Mouse (Mus musculus): Measurements from ENCODE around the gene Oas1f. TPM values are rescaled to one million over a fixed set of nuclear protein-coding genes. Genes with fewer than 3 reads are reported as not detected.
"Not testable (repeated sequence)": the region's sequence is repeated elsewhere in the genome, so short reads cannot be mapped to it uniquely, and the experiment has no call there.

The Oas1f gene
- polyA plus RNA-seq, 1 experiment from 2014 or later = not detected

GRCm38 (mm10) chr5:120898726-120899125, 51.6 kb downstream of the Oas1f start:
- H3K27me3 ChIP-seq (ENCODE audit: insufficient read depth, poor library complexity, severe bottlenecking) = no peaks in the 10 kb centered on the region
- no peak for DNase-seq (ENCODE audit: low spot score)
- H3K4me3 ChIP-seq = no peak overlapping the region
- H3K9me3 ChIP-seq = no peaks in the 10 kb centered on the region
- H3K4me1 ChIP-seq (replicated peaks) = no peaks in the 10 kb centered on the region
- H3K27ac ChIP-seq = no peak overlapping the region
- H3K36me3 ChIP-seq = no peaks in the 10 kb centered on the region

DNA sequence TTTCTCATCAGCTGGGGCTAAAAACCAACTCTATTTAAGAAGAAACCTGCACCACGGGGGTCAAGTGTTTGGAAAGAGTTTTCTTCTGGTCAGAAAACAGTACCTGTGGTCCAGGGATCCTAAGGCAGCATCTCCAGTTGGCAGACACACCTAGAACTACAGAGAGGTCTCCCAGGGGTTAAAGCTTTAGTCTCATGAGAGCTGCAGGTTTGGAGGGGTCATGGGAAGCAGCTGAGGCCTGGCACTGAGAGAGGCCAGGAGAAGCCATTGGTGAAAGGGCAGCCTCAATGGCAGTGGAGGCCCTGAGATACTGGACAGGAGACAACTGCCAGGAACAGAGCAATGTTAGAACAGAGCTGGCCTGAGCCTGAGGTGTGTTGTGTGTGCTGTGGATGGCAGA, 53.5 kb downstream of the Oas1f start:
- 60% methylated on average over 1 of the region's 1 CpGs for WGBS
- no peaks in the 10 kb centered on the region for H3K27me3 ChIP-seq (ENCODE audit: insufficient read depth, poor library complexity, severe bottlenecking)
- no peak overlapping the region for H3K27ac ChIP-seq
- DNase-seq (ENCODE audit: low spot score) = no peak
- H3K4me1 ChIP-seq (replicated peaks) = no peaks in the 10 kb centered on the region
- H3K36me3 ChIP-seq = no peaks in the 10 kb centered on the region
- H3K4me3 ChIP-seq = no peak overlapping the region
- H3K9me3 ChIP-seq = no peaks in the 10 kb centered on the region

DNA sequence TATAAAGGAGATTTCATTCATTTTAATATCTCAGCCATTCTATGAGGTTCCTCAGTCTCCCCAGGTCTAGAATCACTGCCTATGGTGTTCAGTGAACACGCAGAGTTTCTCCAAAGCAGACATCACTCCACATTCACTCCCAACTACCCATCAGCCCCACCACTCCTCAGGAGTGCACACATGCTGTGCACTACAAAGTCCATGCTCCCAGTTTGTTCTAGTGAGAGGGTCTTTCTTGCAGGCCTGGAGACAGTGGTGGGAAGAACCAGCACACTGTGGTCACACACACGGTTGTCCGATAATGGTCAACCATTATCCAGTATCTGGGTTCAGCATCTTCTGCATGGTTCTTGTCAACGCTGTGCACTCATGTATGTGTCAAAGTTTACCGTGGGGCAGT, 54.9 kb downstream of the Oas1f start:
- H3K4me3 ChIP-seq = no peak overlapping the region
- no peaks in the 10 kb centered on the region for H3K9me3 ChIP-seq
- no peaks in the 10 kb centered on the region for H3K4me1 ChIP-seq (replicated peaks)
- H3K36me3 ChIP-seq = no peaks in the 10 kb centered on the region
- no peaks in the 10 kb centered on the region for H3K27me3 ChIP-seq (ENCODE audit: insufficient read depth, poor library complexity, severe bottlenecking)
- no peak for DNase-seq (ENCODE audit: low spot score)
- WGBS = 95% methylated on average over 5 of the region's 5 CpGs
- no peak overlapping the region for H3K27ac ChIP-seq

DNA sequence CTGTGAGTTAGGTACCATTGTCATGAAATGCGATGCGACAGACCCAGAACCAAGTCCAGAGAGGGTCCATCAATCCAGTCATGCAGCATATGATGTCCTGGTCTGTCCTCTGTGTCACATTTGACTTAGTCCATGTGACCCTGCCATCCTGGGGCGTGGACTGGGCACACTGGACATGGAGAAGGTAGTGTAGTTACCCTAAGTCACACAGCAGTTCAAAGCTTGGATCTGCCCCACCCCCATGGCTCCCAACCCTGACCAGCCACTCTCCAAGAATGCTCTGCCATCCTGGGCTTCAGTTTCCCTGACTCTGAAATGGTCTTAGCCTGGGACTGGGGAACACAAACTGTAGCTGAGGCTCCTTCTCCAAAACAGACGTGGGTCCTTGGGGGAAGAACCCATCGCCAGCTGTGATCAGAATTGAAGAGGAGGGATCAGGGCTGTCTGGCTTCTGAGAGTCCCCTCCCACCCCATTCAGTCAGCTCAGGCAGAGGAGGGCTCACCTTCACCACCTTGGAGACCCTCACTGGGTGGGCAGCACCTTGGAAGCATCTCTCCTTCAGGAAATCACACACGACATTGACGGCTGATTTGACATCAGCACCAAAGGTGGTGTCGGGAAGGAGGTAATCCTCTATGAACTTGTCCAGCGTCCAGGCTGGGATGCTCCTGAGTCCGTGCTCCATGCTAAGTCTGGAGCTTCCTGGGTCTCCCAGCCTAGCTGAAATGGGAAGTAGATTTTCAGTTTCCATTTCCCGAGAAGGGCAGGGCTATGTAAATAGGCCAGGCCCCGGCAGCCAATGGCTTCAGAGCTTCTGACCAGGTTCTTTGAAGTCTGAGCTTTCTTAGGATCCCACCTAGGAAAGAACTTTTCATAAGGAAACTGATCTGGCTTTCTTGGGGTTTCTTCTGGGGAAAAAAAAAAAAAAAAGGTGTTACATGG, 59.9 kb downstream of the Oas1f start, which contains the start of gene Oas1a:
Gene Oas1a, minus strand, starts transcription at position 731 of the 943 bp plus-strand sequence.
- H3K36me3 ChIP-seq; H3K9me3 ChIP-seq; H3K27ac ChIP-seq; H3K27me3 ChIP-seq (ENCODE audit: insufficient read depth, poor library complexity, severe bottlenecking); H3K4me3 ChIP-seq; H3K4me1 ChIP-seq (replicated peaks); DNase-seq (ENCODE audit: low spot score): not testable (repeated sequence)
- WGBS = 33% methylated on average over 9 of the region's 12 CpGs

Other genes starting within 250 kb of the Oas1f start
- 19.0 and 19.6 TPM in 2 replicates for gene Rita1, start 234.8 kb upstream of the Oas1f start, polyA plus RNA-seq (2016; fragmentation: Nextera tagmentation; extraction: Ambion mirVana)
- 62.2 and 64.7 TPM in 2 replicates for gene Ddx54, start 234.6 kb upstream of the Oas1f start, polyA plus RNA-seq (2016; fragmentation: Nextera tagmentation; extraction: Ambion mirVana)
- 0.85 TPM in 1 of 2 replicates, not detected in the other for gene Cfap73, start 213.1 kb upstream of the Oas1f start, polyA plus RNA-seq (2016; fragmentation: Nextera tagmentation; extraction: Ambion mirVana)
- gene Rasal1, start 198.6 kb upstream of the Oas1f start, polyA plus RNA-seq (2016; fragmentation: Nextera tagmentation; extraction: Ambion mirVana) = 0.13 and 0.15 TPM in 2 replicates
- 1.7 and 5.8 TPM in 2 replicates for gene Dtx1, start 135.4 kb upstream of the Oas1f start, polyA plus RNA-seq (2016; fragmentation: Nextera tagmentation; extraction: Ambion mirVana)
- 0.06 and 0.10 TPM in 2 replicates for gene Oas2, start 97.5 kb upstream of the Oas1f start, polyA plus RNA-seq (2016; fragmentation: Nextera tagmentation; extraction: Ambion mirVana)
- gene Oas3, start 69.7 kb upstream of the Oas1f start, polyA plus RNA-seq (2016; fragmentation: Nextera tagmentation; extraction: Ambion mirVana) = 0.16 TPM in 2 replicates
- gene Oas1e, start 51.8 kb upstream of the Oas1f start, polyA plus RNA-seq (2016; fragmentation: Nextera tagmentation; extraction: Ambion mirVana) = not detected in 2 replicates
- 0.25 and 0.41 TPM in 2 replicates for gene Oas1c, start 34.9 kb upstream of the Oas1f start, polyA plus RNA-seq (2016; fragmentation: Nextera tagmentation; extraction: Ambion mirVana)
- 0.09 TPM in 1 of 2 replicates, not detected in the other for gene Oas1h, start 14.1 kb downstream of the Oas1f start, polyA plus RNA-seq (2016; fragmentation: Nextera tagmentation; extraction: Ambion mirVana)
- gene Oas1g, start 40.2 kb downstream of the Oas1f start, polyA plus RNA-seq (2016; fragmentation: Nextera tagmentation; extraction: Ambion mirVana) = 0.12 TPM in 1 of 2 replicates, not detected in the other
- gene Oas1a, start 60.2 kb downstream of the Oas1f start, polyA plus RNA-seq (2016; fragmentation: Nextera tagmentation; extraction: Ambion mirVana) = 0.85 and 1.1 TPM in 2 replicates
- not detected in 2 replicates for gene Oas1d, start 67.2 kb downstream of the Oas1f start, polyA plus RNA-seq (2016; fragmentation: Nextera tagmentation; extraction: Ambion mirVana)
- gene Rph3a, start 162.7 kb downstream of the Oas1f start, polyA plus RNA-seq (2016; fragmentation: Nextera tagmentation; extraction: Ambion mirVana) = 0.30 and 2.2 TPM in 2 replicates